Mouse (Mus musculus): ENCODE measurements around the gene Ch25h. TPM values are rescaled to one million over a fixed set of nuclear protein-coding genes. Genes with fewer than 3 reads are reported as not detected.

The Ch25h gene
- total and polyA plus RNA-seq, 2 experiments from 2014 or later: 0.76 to 1.6 TPM

DNA sequence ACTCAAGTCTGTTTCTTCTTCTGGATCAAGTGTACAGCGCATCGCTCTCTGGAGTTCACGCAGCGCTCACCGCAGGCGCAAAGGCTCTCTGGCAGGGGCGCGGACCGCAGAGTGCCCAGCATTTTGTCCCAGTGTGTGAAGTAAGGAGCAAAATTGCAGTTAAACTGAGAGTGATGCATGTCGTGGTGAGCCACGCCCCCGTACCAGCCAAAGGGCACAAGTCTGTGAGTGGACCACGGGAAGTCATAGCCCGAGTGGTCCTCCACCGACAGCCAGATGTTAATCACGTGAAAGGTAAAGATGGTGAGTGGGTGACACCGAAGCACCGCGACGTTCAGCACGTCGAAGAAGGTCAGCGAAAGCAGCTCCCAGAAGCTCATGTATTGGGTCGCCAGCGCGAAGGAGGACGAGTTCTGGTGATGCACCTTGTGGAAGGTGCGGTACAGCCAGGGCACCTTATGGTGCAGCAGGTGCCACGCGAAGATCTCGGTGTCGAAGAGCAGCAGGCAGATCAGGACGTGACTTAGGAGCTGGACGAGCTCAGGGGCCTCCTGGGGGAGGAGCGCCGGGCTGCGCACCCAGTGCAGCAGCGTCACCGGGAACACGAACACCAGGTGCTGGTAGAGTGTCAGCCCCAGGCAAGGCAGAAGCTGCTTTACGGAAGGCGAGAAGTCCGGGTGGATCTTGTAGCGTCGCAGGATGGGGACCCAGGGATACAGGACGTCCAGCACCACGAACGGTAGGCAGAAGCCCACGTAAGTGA lies 555 bp downstream of the Ch25h start:
- peak overlapping the region; percentile 50; the same call in 1 of the 2 replicates for H3K9ac ChIP-seq (replicated peaks; ENCODE audit: low read length)
- TF ChIP-seq CTCF (IDR thresholded peaks at IDR 0.05; ENCODE audit: low read depth): no peak
- peak; percentile 79 for ATAC-seq
- WGBS: 4% methylated on average over 49 of the region's 49 CpGs
- peak; percentile 8 for DNase-seq (ENCODE audit: low spot score)
- H3K9me3 ChIP-seq (ENCODE audit: low read length): no peaks in the 10 kb centered on the region
- H3K27ac ChIP-seq: no peak overlapping the region
- H3K4me2 ChIP-seq (ENCODE audit: low read depth, low read length): peak overlapping the region; percentile 89
- H3K4me1 ChIP-seq (ENCODE audit: insufficient read depth, low read length): no peaks in the 10 kb centered on the region
- peak overlapping the region; percentile 48 for H3K4me3 ChIP-seq (ENCODE audit: low read length)
- H3K36me3 ChIP-seq (ENCODE audit: insufficient read depth, low read length): no peaks in the 10 kb centered on the region
- H3K27me3 ChIP-seq (ENCODE audit: insufficient read depth, low read length): 0 out of 2 replicates have a peak, but pooled peaks cover 11% of the 10 kb centered on the region

DNA sequence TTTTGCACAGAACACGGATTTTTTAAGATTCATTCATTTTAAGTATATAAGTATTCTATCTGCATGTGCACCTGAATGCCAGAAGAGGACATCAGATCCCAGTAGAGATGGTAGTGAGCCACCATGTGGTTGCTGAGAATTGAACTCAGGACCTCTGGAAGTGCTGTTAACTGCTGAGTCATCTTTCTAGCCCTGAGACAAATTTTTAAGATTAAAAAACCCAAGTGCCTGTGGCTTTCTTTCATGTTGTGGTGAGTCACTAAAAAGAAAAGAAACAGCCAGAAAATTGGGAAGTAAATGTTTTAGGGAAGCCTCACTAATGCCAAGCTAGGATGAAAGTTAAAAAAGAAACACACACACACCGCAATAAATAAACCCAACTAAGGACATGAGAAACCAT lies 3.3 kb downstream of the Ch25h start:
- WGBS: 78% methylated on average over 2 of the region's 2 CpGs
- 0 out of 2 replicates have a peak, but pooled peaks cover 11% of the 10 kb centered on the region for H3K27me3 ChIP-seq (ENCODE audit: insufficient read depth, low read length)
- H3K27ac ChIP-seq: no peak overlapping the region
- no peak overlapping the region for H3K4me3 ChIP-seq (ENCODE audit: low read length)
- no peaks in the 10 kb centered on the region for H3K36me3 ChIP-seq (ENCODE audit: insufficient read depth, low read length)
- no peak overlapping the region for H3K4me2 ChIP-seq (ENCODE audit: low read depth, low read length)
- no peaks in the 10 kb centered on the region for H3K9me3 ChIP-seq (ENCODE audit: low read length)
- no peak for TF ChIP-seq CTCF (IDR thresholded peaks at IDR 0.05; ENCODE audit: low read depth)
- no peak for ATAC-seq
- H3K4me1 ChIP-seq (ENCODE audit: insufficient read depth, low read length): no peaks in the 10 kb centered on the region
- no peak overlapping the region for H3K9ac ChIP-seq (replicated peaks; ENCODE audit: low read length)
- no peak for DNase-seq (ENCODE audit: low spot score)

DNA sequence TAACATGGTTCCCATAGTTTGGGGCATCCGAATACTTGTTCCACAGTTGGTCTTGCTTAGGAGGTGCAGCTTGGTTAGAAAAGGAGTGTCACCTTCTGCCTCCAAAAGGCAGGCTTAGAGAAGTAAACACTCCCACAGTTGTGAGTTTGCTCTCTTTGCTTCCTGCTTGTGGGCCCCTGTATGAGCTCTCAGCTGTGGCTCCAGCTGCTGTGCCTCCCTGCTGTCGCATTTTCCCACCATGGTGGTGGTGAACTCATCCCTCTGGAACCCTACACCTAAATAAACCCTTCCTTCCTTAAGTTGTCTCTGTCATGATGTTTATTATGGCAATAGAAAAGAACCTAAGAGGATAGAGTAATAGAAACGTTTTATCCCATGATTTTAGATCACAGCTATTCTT lies 6.2 kb downstream of the Ch25h start:
- H3K4me1 ChIP-seq (ENCODE audit: insufficient read depth, low read length): no peaks in the 10 kb centered on the region
- 0 out of 2 replicates have a peak, but pooled peaks cover 1% of the 10 kb centered on the region for H3K27me3 ChIP-seq (ENCODE audit: insufficient read depth, low read length)
- H3K9me3 ChIP-seq (ENCODE audit: low read length): no peaks in the 10 kb centered on the region
- H3K4me3 ChIP-seq (ENCODE audit: low read length): no peak overlapping the region
- WGBS: 49% methylated on average over 3 of the region's 3 CpGs
- H3K36me3 ChIP-seq (ENCODE audit: insufficient read depth, low read length): no peaks in the 10 kb centered on the region
- no peak for DNase-seq (ENCODE audit: low spot score)
- no peak for TF ChIP-seq CTCF (IDR thresholded peaks at IDR 0.05; ENCODE audit: low read depth)
- H3K9ac ChIP-seq (replicated peaks; ENCODE audit: low read length): no peak overlapping the region
- no peak overlapping the region for H3K4me2 ChIP-seq (ENCODE audit: low read depth, low read length)
- ATAC-seq: no peak
- H3K27ac ChIP-seq: no peak overlapping the region

DNA sequence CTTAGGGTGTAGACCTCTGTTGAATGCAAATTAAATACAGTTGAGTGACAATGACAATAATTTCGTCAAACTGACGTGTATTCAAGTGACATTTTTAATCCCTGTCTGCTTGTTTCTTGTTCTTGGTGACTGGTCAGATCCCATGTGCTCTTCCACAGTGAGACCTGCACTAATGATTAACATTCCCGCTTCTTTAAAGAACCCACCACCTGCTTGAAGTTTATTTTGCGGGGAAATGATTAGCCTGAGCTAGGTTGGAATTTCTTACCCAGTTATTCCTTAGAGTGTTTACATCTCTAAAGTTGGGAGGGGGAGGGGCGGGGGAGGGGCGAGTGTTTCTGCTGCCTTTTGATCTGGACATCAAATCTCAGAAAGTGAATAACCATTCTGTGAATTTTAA lies 6.7 kb downstream of the Ch25h start:
- Histone ChIP-seq H3K4me1 (ENCODE audit: insufficient read depth, low read length) (no peaks in the 10 kb centered on the region), H3K4me2 (ENCODE audit: low read depth, low read length) (no peak overlapping the region), H3K9ac (replicated peaks; ENCODE audit: low read length) (no peak overlapping the region), H3K4me3 (ENCODE audit: low read length) (no peak overlapping the region), H3K27me3 (ENCODE audit: insufficient read depth, low read length) (no peaks in the 10 kb centered on the region), H3K9me3 (ENCODE audit: low read length) (no peaks in the 10 kb centered on the region), H3K27ac (no peak overlapping the region), H3K36me3 (ENCODE audit: insufficient read depth, low read length) (no peaks in the 10 kb centered on the region)
- WGBS: 41% methylated on average over 6 of the region's 6 CpGs
- TF ChIP-seq CTCF (IDR thresholded peaks at IDR 0.05; ENCODE audit: low read depth): no peak
- ATAC-seq (no peak), DNase-seq (ENCODE audit: low spot score) (no peak)

DNA sequence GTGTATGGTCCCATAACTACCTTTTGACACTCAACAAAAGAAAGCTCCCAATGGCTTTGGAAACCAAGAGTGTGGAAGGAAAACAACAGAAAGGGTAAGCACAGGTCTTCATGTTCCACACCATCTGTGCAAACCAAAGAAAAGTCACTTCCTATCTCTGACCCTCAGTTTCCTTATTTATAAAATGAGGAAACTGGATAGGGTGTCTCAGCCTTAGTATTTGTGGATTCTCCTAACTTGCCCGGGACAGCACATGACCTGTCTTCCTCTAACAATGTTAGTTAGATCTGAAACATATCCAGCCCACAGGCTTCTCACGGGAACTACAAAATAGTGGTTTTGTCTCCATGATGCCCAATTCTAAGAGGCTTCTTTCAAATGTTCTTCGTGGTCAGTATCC lies 10.5 kb downstream of the Ch25h start:
- H3K4me1 ChIP-seq (ENCODE audit: insufficient read depth, low read length): no peaks in the 10 kb centered on the region
- no peaks in the 10 kb centered on the region for H3K9me3 ChIP-seq (ENCODE audit: low read length)
- 65% methylated on average over 3 of the region's 3 CpGs for WGBS
- H3K36me3 ChIP-seq (ENCODE audit: insufficient read depth, low read length): no peaks in the 10 kb centered on the region
- no peak for DNase-seq (ENCODE audit: low spot score)
- H3K4me2 ChIP-seq (ENCODE audit: low read depth, low read length): no peak overlapping the region
- H3K27ac ChIP-seq: no peak overlapping the region
- no peak for ATAC-seq
- no peak for TF ChIP-seq CTCF (IDR thresholded peaks at IDR 0.05; ENCODE audit: low read depth)
- H3K27me3 ChIP-seq (ENCODE audit: insufficient read depth, low read length): no peaks in the 10 kb centered on the region
- no peak overlapping the region for H3K9ac ChIP-seq (replicated peaks; ENCODE audit: low read length)
- H3K4me3 ChIP-seq (ENCODE audit: low read length): no peak overlapping the region

DNA sequence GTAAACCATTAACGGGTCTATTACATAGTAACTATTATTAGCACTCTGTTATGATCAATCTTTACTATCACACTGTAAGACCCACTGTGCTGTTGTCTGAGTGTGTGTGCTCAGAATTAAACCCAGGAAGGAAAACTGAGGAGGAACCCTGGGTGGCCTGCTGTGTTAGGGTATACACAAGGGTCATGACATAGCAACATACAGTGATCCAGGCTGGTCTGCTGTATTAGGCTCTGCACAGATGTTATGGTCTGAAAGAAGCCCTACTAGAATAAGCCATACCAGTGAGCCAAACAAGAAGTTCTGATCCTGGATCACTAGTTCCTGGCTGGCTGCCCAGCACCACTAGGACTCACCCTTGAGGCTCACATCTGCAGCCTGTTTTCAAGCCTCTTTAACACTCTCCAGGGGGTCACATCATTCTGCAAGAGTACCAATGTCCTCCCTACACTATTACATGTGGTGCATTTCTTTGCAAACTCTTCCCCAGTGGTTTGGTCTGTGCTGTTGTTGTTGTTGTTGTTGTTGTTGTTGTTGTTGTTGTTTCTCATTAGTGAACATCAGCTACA lies 13.4 kb downstream of the Ch25h start:
- H3K27me3 ChIP-seq (ENCODE audit: insufficient read depth, low read length): no peaks in the 10 kb centered on the region
- 80% methylated on average over 1 of the region's 1 CpGs for WGBS
- ATAC-seq (no peak), DNase-seq (ENCODE audit: low spot score) (no peak)
- H3K27ac ChIP-seq: no peak overlapping the region
- TF ChIP-seq CTCF (IDR thresholded peaks at IDR 0.05; ENCODE audit: low read depth): no peak
- H3K4me1 ChIP-seq (ENCODE audit: insufficient read depth, low read length): no peaks in the 10 kb centered on the region
- no peak overlapping the region for H3K9ac ChIP-seq (replicated peaks; ENCODE audit: low read length)
- H3K4me3 ChIP-seq (ENCODE audit: low read length): no peak overlapping the region
- no peaks in the 10 kb centered on the region for H3K9me3 ChIP-seq (ENCODE audit: low read length)
- no peak overlapping the region for H3K4me2 ChIP-seq (ENCODE audit: low read depth, low read length)
- H3K36me3 ChIP-seq (ENCODE audit: insufficient read depth, low read length): no peaks in the 10 kb centered on the region

All from hindbrain, postnatal 0 days (tissue).